Mouse (Mus musculus) cerebellum, adult 9-11 months (tissue): ENCODE results near the gene Gars.

Experiments used
- DNase-seq: peaks from one replicate; pipeline ENCODE4 v3.0.0; 2022

Gene Gars

GRCm38 (mm10) chr6:55098030-55098429 lies 60.2 kb downstream of the Gars start:
- no peak for DNase-seq

- DNase-seq, result no peak
Observed at GRCm38 (mm10) chr6:55098603-55099002, 60.8 kb downstream of the Gars start.

- DNase-seq, result no peak
Observed at GRCm38 (mm10) chr6:55108358-55108757, 70.6 kb downstream of the Gars start.

GRCm38 (mm10) chr6:55117325-55118109 lies 79.7 kb downstream of the Gars start:
- DNase-seq, result no peak

- DNase-seq, result no peak
Observed at GRCm38 (mm10) chr6:55123056-55123455, 85.2 kb downstream of the Gars start.

- DNase-seq, result no peak
Observed at GRCm38 (mm10) chr6:55126576-55126975, 88.8 kb downstream of the Gars start.

GRCm38 (mm10) chr6:55128391-55128790 lies 90.6 kb downstream of the Gars start:
- no peak for DNase-seq
